Mouse (Mus musculus): Measurements from ENCODE around the gene Irgm1. TPM values are rescaled to one million over a fixed set of nuclear protein-coding genes. Genes with fewer than 3 reads are reported as not detected.
A peak's percentile ranks its signal among the peaks of the same experiment; 100 is the strongest.
"Not testable (repeated sequence)": the region's sequence is repeated elsewhere in the genome, so short reads cannot be mapped to it uniquely, and the experiment has no call there.

Gene Irgm1
- polyA plus RNA-seq, 1 experiment from 2014 or later, result 16.4 TPM

DNA sequence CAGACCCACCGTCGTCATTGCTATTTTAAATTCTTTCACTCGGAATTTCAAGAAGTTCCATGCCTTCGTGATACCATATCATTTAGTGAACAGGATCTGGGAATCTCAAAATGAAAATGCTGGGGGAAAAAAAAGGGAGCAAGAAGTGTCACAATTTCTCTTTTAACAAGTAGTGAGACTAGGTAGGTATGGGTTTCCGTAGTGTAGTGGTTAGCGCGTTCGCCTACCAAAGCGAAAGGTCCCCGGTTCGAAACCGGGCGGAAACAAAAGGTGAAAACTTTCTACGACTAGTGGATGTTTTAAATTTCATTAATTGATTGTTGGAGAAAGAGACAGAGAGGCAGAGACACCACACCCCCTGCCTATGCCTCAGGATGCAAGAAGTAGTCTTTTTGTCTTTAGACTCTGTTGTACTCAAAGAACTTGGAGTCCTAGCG is 47.9 kb downstream of the Irgm1 start:
- ATAC-seq, result peak; percentile 50
- H3K27ac ChIP-seq, result no peak overlapping the region
- H3K9me3 ChIP-seq, result no peaks in the 10 kb centered on the region
- peak overlapping the region; percentile 34 for H3K4me3 ChIP-seq (replicated peaks)
- peaks cover 10% of the 10 kb centered on the region; the same call in 1 of the 2 replicates for H3K4me1 ChIP-seq (replicated peaks)
- H3K4me2 ChIP-seq (replicated peaks), result peak overlapping the region; percentile 73
- WGBS, result 1% methylated on average over 15 of the region's 15 CpGs
- H3K9ac ChIP-seq, result 0 out of 2 replicates have a peak overlapping the region, but pooled peaks have one; percentile 24
- no peaks in the 10 kb centered on the region for H3K36me3 ChIP-seq
- H3K27me3 ChIP-seq (replicated peaks), result no peaks in the 10 kb centered on the region

DNA sequence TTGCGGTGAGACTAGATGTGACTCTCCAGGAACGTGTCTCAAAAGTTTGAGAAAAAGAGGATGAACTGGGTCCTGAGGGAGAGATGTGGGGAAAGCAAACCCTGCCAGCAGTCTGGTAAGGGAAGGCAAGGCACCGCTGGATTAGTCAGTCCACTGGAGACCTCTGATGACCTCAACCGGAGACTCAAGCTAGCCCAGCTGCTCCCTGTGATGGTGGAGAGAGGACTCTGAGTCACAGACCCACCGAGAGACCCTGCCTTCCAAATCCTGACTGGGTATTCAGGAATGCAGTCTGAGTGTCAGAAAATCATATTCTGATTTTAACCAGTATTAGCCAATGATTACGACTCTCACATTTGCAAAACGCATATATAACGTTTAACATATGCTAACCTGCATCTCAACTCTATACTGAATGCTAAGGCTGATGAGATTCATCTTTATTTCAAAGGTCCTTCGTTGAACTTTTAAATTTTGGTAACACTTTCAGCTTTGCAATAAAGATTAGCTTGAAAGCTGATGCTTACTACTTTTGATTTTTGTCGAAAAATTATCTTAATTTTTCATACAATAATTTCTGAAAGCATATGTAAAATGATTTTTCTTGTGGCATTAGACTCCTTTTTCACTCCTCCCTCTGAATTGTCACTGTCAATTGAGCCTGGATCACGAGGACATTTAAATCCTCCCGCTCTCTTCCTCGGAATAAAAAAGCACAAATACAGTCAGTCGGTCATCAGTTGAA is 48.5 kb downstream of the Irgm1 start:
- WGBS, result 38% methylated on average over 14 of the region's 14 CpGs
- no peak for ATAC-seq

GRCm38 (mm10) chr11:48821299-48821698 is 50.2 kb downstream of the Irgm1 start:
- H3K9me3 ChIP-seq; H3K36me3 ChIP-seq; H3K27ac ChIP-seq; H3K27me3 ChIP-seq (replicated peaks); ATAC-seq; H3K4me2 ChIP-seq (replicated peaks); H3K4me3 ChIP-seq (replicated peaks); H3K9ac ChIP-seq: not testable (repeated sequence)
- H3K4me1 ChIP-seq (replicated peaks), result 0 out of 2 replicates have a peak, but pooled peaks cover 10% of the 10 kb centered on the region
- WGBS, result 83% methylated on average over 14 of the region's 14 CpGs

More for the DNA sequence above, 48.5 kb downstream of the Irgm1 start:
- Histone ChIP-seq H3K9ac (no peak overlapping the region), H3K4me2 (replicated peaks) (peak overlapping the region; percentile 73), H3K27ac (no peak overlapping the region), H3K9me3 (no peaks in the 10 kb centered on the region), H3K4me1 (replicated peaks) (peaks cover 10% of the 10 kb centered on the region; the same call in 1 of the 2 replicates), H3K27me3 (replicated peaks) (no peaks in the 10 kb centered on the region), H3K4me3 (replicated peaks) (peak overlapping the region; percentile 34), H3K36me3 (no peaks in the 10 kb centered on the region)

DNA sequence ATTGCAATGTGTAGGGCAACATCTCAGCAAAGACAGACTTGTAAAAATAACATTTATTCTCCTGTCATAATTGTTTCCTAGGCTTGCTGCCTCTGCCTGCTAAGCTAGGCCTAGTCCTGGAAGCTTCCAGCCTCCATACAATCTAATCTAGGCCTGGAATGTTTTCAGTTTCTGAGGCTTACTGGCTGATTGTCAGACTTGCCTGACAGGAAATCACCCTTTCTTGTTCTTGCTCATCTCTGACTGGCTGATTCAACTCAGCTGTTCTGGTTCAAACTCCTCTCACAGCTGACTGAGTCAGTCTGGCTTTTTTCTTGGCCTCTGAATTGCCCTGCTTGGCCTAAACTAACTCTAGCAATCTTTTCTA is 51.2 kb downstream of the Irgm1 start:
- ATAC-seq, result no peak
- Histone ChIP-seq H3K27ac (no peak overlapping the region), H3K9me3 (no peaks in the 10 kb centered on the region), H3K4me1 (replicated peaks) (peaks cover 19% of the 10 kb centered on the region), H3K4me2 (replicated peaks) (no peak overlapping the region), H3K27me3 (replicated peaks) (no peaks in the 10 kb centered on the region), H3K9ac (no peak overlapping the region), H3K36me3 (no peaks in the 10 kb centered on the region), H3K4me3 (replicated peaks) (no peak overlapping the region)

- ATAC-seq, result no peak
- no peak overlapping the region for H3K27ac ChIP-seq
- 69% methylated on average over 7 of the region's 7 CpGs for WGBS
- H3K9ac ChIP-seq, result no peak overlapping the region
- no peaks in the 10 kb centered on the region for H3K36me3 ChIP-seq
- H3K27me3 ChIP-seq (replicated peaks), result no peaks in the 10 kb centered on the region
- no peak overlapping the region for H3K4me3 ChIP-seq (replicated peaks)
- no peaks in the 10 kb centered on the region for H3K9me3 ChIP-seq
- H3K4me2 ChIP-seq (replicated peaks), result no peak overlapping the region
- H3K4me1 ChIP-seq (replicated peaks), result peaks cover 23% of the 10 kb centered on the region
These were observed 51.7 kb downstream of the Irgm1 start for GRCm38 (mm10) chr11:48819614-48820307.

DNA sequence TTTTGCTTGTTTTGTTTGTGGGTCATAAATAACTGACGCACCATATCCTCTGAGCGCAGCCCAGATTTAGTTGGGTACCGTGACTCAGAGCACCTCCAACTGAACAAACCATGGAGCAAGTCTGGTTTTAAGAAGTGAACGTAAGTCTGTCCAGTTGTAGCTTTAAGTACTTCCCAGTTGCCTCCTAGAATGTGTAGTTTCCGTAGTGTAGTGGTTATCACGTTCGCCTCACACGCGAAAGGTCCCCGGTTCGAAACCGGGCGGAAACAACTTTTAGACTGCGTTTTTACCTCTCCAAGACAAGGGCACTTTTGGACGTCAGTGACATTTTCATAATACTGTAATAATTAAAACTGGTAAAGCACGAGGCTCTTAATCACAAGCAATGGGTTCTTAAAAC is 53.1 kb downstream of the Irgm1 start:
- Histone ChIP-seq H3K9ac (peak overlapping the region; percentile 95; the same call in 1 of the 2 replicates), H3K4me1 (replicated peaks) (peaks cover 19% of the 10 kb centered on the region), H3K4me3 (replicated peaks) (peak overlapping the region; percentile 69), H3K4me2 (replicated peaks) (peak overlapping the region; percentile 63), H3K27me3 (replicated peaks) (no peaks in the 10 kb centered on the region), H3K36me3 (no peaks in the 10 kb centered on the region), H3K27ac (peak overlapping the region; percentile 99; the same call in 1 of the 2 replicates), H3K9me3 (no peaks in the 10 kb centered on the region)
- 0 out of 2 replicates have a peak, but pooled peaks have one; percentile 2 for ATAC-seq
- under 1% methylated on average over 16 of the region's 16 CpGs for WGBS

DNA sequence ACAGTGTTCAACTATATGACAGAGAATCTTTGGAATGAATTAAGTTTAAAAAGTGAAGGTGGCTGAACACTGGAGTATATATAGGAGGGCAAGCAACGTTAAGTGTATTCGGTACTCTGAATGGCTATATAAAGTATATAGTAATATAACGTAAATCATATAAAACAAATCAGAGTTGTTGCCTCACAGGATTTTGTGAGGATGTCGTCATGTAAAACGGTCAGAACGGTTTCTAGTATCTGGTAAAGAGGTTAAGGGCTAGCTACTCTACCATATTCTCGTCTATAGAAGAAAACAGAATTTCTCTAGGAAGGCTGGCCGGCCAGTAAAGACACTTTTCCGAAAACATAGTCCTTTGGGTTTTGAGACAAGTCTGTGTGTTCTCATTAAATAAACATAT is 53.7 kb downstream of the Irgm1 start:
- peak overlapping the region; percentile 69 for H3K4me3 ChIP-seq (replicated peaks)
- no peaks in the 10 kb centered on the region for H3K9me3 ChIP-seq
- peak overlapping the region; percentile 99 for H3K27ac ChIP-seq
- H3K4me2 ChIP-seq (replicated peaks), result peak overlapping the region; percentile 63
- peaks cover 19% of the 10 kb centered on the region for H3K4me1 ChIP-seq (replicated peaks)
- peak overlapping the region; percentile 95 for H3K9ac ChIP-seq
- no peaks in the 10 kb centered on the region for H3K27me3 ChIP-seq (replicated peaks)
- 6% methylated on average over 9 of the region's 9 CpGs for WGBS
- no peaks in the 10 kb centered on the region for H3K36me3 ChIP-seq
- no peak for ATAC-seq

DNA sequence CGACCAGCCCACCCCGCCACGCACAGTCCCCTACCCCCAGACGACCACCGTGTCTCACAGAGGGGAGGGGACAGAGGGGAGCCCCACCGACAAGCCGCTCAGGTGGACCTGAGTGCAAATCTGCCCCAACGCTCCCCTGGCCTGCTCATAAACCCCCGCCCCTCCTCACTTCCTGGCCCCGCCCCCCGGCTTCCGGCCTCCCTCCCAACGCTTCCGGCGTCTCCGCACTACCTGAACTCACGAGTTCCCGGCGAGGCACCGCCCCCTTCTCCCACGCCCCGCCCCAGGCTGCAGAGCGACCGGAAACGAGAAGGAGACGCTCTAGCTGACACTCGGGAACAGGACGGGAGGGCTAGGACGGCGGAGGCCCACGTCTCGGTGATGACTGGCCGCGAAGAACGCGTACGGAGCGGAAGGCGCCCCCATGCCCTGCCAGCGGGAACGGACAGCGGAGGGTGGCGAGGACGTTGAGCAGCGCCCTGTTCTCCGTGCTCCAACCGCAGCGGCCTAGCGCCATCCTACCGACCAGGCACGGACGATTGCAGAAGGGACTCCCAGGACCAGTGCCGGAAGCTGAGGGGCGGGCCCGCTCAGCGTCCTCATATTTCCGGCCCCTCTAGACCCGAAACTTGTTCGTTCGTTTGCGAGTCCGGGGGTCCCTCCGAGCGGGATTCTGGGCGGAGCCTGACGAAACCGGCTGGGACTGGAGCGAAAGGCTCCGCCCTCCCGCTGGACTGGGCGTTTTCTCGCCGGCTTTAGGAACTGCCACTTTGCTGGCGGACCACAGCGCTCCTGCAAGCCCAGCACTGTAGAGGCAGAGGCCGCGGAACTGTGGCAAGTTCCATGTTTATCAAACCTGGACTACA is 54.5 kb downstream of the Irgm1 start, which contains the start of gene Trim41:
TSS of gene Trim41 (minus strand) at position 554 of the 866 bp plus-strand sequence.
- H3K27me3 ChIP-seq (replicated peaks), result no peaks in the 10 kb centered on the region
- H3K4me2 ChIP-seq (replicated peaks), result peak within 1 kb of the TSS; percentile 74
- peak within 1 kb of the TSS; percentile 69 for H3K4me3 ChIP-seq (replicated peaks)
- H3K9me3 ChIP-seq, result no peaks in the 10 kb centered on the region
- peaks cover 19% of the 10 kb centered on the region for H3K4me1 ChIP-seq (replicated peaks)
- peak; percentile 97 for ATAC-seq
- H3K36me3 ChIP-seq, result peaks cover 6% of the 10 kb centered on the region; the same call in 1 of the 2 replicates
- under 1% methylated on average over 75 of the region's 77 CpGs for WGBS
- peak within 1 kb of the TSS; percentile 99 for H3K27ac ChIP-seq
- H3K9ac ChIP-seq, result peak within 1 kb of the TSS; percentile 95

GRCm38 (mm10) chr11:48816281-48816781 is 55.2 kb downstream of the Irgm1 start:
- H3K27me3 ChIP-seq (replicated peaks), result no peaks in the 10 kb centered on the region
- ATAC-seq, result peak; percentile 37
- WGBS, result 2% methylated on average over 23 of the region's 23 CpGs
- no peaks in the 10 kb centered on the region for H3K9me3 ChIP-seq
- H3K4me1 ChIP-seq (replicated peaks), result peaks cover 19% of the 10 kb centered on the region
- peak overlapping the region; percentile 76 for H3K9ac ChIP-seq
- H3K36me3 ChIP-seq, result peaks cover 8% of the 10 kb centered on the region; the same call in 1 of the 2 replicates
- H3K4me2 ChIP-seq (replicated peaks), result peak overlapping the region; percentile 74
- H3K27ac ChIP-seq, result peak overlapping the region; percentile 99
- peak overlapping the region; percentile 69 for H3K4me3 ChIP-seq (replicated peaks)

GRCm38 (mm10) chr11:48815851-48816250 is 55.6 kb downstream of the Irgm1 start:
- no peak for ATAC-seq
- WGBS, result 70% methylated on average over 16 of the region's 16 CpGs
- H3K27me3 ChIP-seq (replicated peaks), result no peaks in the 10 kb centered on the region
- no peaks in the 10 kb centered on the region for H3K9me3 ChIP-seq
- H3K4me3 ChIP-seq (replicated peaks), result peak overlapping the region; percentile 69
- H3K4me2 ChIP-seq (replicated peaks), result peak overlapping the region; percentile 74
- peaks cover 19% of the 10 kb centered on the region for H3K4me1 ChIP-seq (replicated peaks)
- peaks cover 8% of the 10 kb centered on the region; the same call in 1 of the 2 replicates for H3K36me3 ChIP-seq
- H3K27ac ChIP-seq, result 0 out of 2 replicates have a peak overlapping the region, but pooled peaks have one; percentile 99
- peak overlapping the region; percentile 76 for H3K9ac ChIP-seq

- no peak for ATAC-seq
- no peak overlapping the region for H3K4me3 ChIP-seq (replicated peaks)
- no peaks in the 10 kb centered on the region for H3K9me3 ChIP-seq
- peaks cover 19% of the 10 kb centered on the region for H3K4me1 ChIP-seq (replicated peaks)
- no peaks in the 10 kb centered on the region for H3K27me3 ChIP-seq (replicated peaks)
- H3K9ac ChIP-seq, result no peak overlapping the region
- peaks cover 11% of the 10 kb centered on the region; the same call in 1 of the 2 replicates for H3K36me3 ChIP-seq
- no peak overlapping the region for H3K27ac ChIP-seq
- H3K4me2 ChIP-seq (replicated peaks), result no peak overlapping the region
These were observed 57.7 kb downstream of the Irgm1 start for GRCm38 (mm10) chr11:48813782-48814181.

Measured in intestine, embryonic 15.5 days (tissue).